Mouse (Mus musculus) small intestine, adult 2 months (tissue): ENCODE measurements at regions not wholly inside any gene's neighbourhood (a gene's known extent, or its start where the extent isn't known, plus 50 kb on each side); places are given as distances from the start of the nearest gene placed in this dataset.
A peak's percentile ranks its signal among the peaks of the same experiment; 100 is the strongest.

Experiments used
- H3K27ac ChIP-seq: fragments of 200-500 bp; 2 replicates; pipeline ENCODE4 v1.5.1; 2012; ENCODE audit warnings: low read depth, low read length, control low read depth, inconsistent platforms; ENCODE audit not compliant: insufficient read depth
- H3K27me3 ChIP-seq: fragments of 200-500 bp; 2 replicates; pipeline ENCODE4 v1.6.1; 2012; ENCODE audit warnings: mild to moderate bottlenecking, moderate library complexity, low read length, inconsistent platforms; ENCODE audit not compliant: control insufficient read depth, insufficient read depth
- H3K36me3 ChIP-seq: fragments of 200-500 bp; 2 replicates; pipeline ENCODE4 v1.6.1; 2012; ENCODE audit warnings: mild to moderate bottlenecking, low read length, control low read depth, inconsistent platforms; ENCODE audit not compliant: control insufficient read depth, insufficient read depth
- H3K4me1 ChIP-seq: fragments of 200-500 bp; 2 replicates; pipeline ENCODE4 v1.6.1; 2012; ENCODE audit warnings: low read length, inconsistent platforms, mixed read lengths; ENCODE audit not compliant: control insufficient read depth, insufficient read depth, insufficient read length
- H3K4me3 ChIP-seq: fragments of 200-500 bp; 2 replicates; pipeline ENCODE4 v1.5.1; 2012; ENCODE audit warnings: low read depth, mild to moderate bottlenecking, control low read depth, inconsistent platforms, low read length, moderate library complexity
- CTCF ChIP-seq: fragments of 200-500 bp; IDR thresholded peaks from 2 replicates; pipeline ENCODE4 v1.5.1; 2012; ENCODE audit warnings: low read depth, mild to moderate bottlenecking, control low read depth, inconsistent platforms, low read length, moderate library complexity, mixed read lengths; ENCODE audit not compliant: insufficient replicate concordance, insufficient read length; ENCODE audit errors: extremely low read depth
- POLR2A ChIP-seq: fragments of 200-500 bp; IDR thresholded peaks from 2 replicates; pipeline ENCODE4 v1.6.1; 2012; ENCODE audit warnings: low read depth, mild to moderate bottlenecking, control low read depth, inconsistent platforms, low read length, moderate library complexity
- WGBS: fragments of 180-500 bp; shearing (Covaris S2); methylation state at CpG from one replicate; pipeline ENCODE4 v1.1.7; 2018; 5-methylcytosine and 5-hydroxymethylcytosine counted together

DNA sequence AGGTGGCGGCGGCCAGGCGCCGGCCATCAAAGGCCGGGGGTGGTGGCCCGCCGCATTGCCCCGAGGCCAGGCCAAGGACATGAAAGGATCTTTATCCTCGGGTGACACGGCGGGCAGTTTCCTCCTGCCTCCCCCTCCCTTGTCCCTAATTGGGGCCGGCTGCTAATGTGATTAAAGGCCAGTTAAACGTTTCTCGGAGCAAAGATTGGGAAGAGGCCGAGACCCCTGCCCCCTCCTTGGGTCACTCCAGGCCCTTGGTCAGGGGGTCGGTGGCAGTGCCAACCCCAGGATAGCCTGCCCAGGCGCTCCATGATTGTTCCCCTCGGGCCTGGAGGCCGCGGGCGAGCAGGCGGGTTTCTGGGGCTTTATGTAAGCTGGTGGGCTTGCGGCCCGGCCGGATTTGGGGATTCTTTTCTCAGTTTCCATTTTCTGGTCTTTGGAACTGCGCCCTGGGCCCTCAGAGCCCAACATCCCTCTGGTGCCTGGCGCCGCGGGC, 90.7 kb upstream of the Dio3 start:
- 29% methylated on average over 29 of the region's 29 CpGs for WGBS
- Histone ChIP-seq H3K27ac (no peak overlapping the region), H3K4me1 (no peaks in the 10 kb centered on the region), H3K27me3 (peaks cover 21% of the 10 kb centered on the region), H3K4me3 (no peak overlapping the region), H3K36me3 (no peaks in the 10 kb centered on the region)
- TF ChIP-seq CTCF: no peak
- no peak for TF ChIP-seq POLR2A

DNA sequence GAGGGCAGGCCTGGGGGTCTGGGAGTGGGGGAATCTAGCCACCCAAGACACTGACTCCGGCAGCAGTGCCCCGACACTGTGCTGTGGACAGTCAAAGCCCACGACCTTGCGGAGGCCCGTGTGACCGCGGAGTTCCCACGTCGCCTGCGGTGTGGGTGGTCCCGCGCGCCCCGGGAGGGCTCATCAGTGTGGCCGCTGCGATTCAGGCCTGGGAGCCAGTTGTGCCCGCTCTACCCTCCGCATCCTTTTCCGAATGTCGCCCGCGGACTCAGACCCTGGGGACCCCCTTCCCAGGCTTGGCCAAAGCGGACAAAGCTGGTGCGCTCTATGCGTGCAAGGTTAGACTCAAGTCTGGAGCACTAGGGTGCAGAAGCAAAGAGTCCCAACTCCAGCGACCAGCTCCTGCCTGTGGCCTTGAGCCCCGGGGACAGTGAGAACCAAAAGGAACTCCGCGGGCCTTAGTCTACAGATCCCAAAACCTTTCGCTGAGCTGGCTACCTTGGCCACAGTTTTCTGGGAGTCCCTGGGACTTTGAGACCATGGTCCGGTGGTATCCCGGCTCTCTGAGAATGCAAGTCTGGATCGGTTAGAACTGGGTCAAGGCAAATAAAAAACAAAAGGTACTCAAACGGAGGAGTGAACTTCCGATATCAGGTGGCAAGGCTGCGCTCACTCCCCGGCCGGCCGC, 90.1 kb upstream of the Dio3 start:
- TF ChIP-seq POLR2A (no peak), CTCF (no peak)
- Histone ChIP-seq H3K4me3 (no peak overlapping the region), H3K27me3 (peaks cover 21% of the 10 kb centered on the region), H3K27ac (no peak overlapping the region), H3K36me3 (no peaks in the 10 kb centered on the region), H3K4me1 (no peaks in the 10 kb centered on the region)
- 39% methylated on average over 39 of the region's 39 CpGs for WGBS

DNA sequence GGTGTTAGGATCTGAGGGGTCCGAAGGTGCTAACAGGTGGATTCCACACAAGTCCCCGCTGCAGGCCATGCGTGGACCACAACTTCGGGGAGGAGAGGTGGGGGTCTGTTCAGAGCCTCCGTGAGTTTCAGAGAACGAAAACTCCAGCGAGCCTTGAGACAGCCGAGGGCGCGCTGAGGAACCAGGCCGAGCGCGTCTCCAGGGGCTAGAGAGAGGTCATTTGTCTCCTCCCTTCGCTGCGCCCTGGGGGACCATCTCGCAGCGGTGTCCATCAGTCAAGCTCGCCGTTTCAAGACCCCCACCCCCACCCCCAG, 89.6 kb upstream of the Dio3 start:
- Histone ChIP-seq H3K27me3 (peaks cover 21% of the 10 kb centered on the region), H3K36me3 (no peaks in the 10 kb centered on the region), H3K4me3 (no peak overlapping the region), H3K27ac (no peak overlapping the region), H3K4me1 (no peaks in the 10 kb centered on the region)
- TF ChIP-seq POLR2A: no peak
- no peak for TF ChIP-seq CTCF
- 17% methylated on average over 19 of the region's 19 CpGs for WGBS

DNA sequence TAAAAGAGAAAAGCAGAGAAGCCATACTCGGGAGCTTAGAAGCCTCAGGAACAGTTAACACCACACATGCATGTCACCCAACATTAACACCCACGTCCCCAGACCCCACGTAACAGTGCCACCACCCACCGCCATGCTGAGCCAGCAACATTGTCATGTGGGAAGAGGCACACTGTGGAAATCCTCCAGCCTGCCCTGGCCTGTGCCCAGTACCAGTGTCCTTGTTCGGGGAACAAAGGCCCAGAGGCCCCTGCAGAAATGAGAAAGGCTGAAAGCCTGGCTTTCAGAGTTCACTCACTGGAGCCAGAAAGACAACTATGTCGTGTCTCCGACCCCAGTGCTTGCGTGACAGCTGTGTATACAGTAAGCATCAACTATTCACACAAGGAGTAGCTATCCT, 86.7 kb upstream of the Dio3 start:
- 87% methylated on average over 8 of the region's 8 CpGs for WGBS
- no peak overlapping the region for H3K27ac ChIP-seq
- no peak for TF ChIP-seq POLR2A
- TF ChIP-seq CTCF: no peak
- no peaks in the 10 kb centered on the region for H3K4me1 ChIP-seq
- H3K36me3 ChIP-seq: no peaks in the 10 kb centered on the region
- H3K4me3 ChIP-seq: no peak overlapping the region
- H3K27me3 ChIP-seq: peaks cover 19% of the 10 kb centered on the region

DNA sequence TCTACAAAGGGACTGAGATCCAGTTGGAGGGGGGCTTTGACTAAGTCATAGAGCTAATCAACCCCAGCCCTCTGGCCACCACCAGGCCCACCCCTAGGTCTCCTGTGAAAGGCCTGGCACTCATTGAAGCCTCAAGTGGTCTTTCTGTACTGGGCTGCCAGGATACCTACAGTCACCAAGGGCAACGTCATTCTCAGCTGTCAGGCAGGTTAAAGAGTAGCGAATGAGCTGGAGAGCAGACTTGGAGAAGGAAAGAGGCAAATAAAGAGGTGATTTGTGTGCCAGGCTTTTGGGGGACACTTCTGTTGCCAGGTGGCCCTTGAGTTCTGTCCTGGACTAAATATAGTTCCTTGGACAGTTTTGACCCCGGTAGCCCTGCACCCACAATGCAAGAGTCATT, 81.5 kb upstream of the Dio3 start:
- H3K4me3 ChIP-seq: no peak overlapping the region
- H3K4me1 ChIP-seq: no peaks in the 10 kb centered on the region; the same call in 1 of the 2 replicates
- no peak for TF ChIP-seq CTCF
- TF ChIP-seq POLR2A: no peak
- no peaks in the 10 kb centered on the region for H3K27me3 ChIP-seq
- WGBS: 88% methylated on average over 3 of the region's 3 CpGs
- H3K36me3 ChIP-seq: no peaks in the 10 kb centered on the region
- H3K27ac ChIP-seq: no peak overlapping the region

DNA sequence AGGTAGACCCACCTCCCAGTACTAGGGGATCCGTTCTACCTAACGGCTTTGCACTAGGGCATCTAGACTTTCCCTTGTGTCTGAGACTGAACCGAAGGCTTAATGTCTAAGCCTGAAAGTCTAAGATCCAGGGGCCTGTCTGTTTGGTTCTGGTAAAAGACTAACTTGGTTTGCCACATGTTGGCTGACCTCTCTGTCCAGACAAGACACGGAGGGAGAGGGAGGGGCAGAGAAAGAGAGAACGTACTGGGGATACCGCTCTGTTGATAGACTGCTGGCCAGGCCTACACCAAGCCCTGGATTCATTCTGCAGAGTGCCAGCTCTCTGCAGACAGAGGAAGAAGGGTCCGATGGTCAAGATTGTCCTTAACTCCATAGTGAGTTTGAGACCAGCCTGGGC, 78.4 kb upstream of the Dio3 start:
- H3K27ac ChIP-seq: no peak overlapping the region
- no peak for TF ChIP-seq POLR2A
- TF ChIP-seq CTCF: no peak
- no peaks in the 10 kb centered on the region for H3K27me3 ChIP-seq
- H3K4me1 ChIP-seq: peaks cover 18% of the 10 kb centered on the region
- WGBS: 93% methylated on average over 7 of the region's 7 CpGs
- H3K36me3 ChIP-seq: no peaks in the 10 kb centered on the region
- H3K4me3 ChIP-seq: no peak overlapping the region

GRCm38 (mm10) chr12:110200887-110201286, 78.0 kb upstream of the Dio3 start:
- no peak overlapping the region for H3K4me3 ChIP-seq
- H3K27ac ChIP-seq: no peak overlapping the region
- TF ChIP-seq CTCF (no peak), POLR2A (no peak)
- WGBS: 75% methylated on average over 4 of the region's 4 CpGs
- H3K4me1 ChIP-seq: peaks cover 18% of the 10 kb centered on the region
- H3K27me3 ChIP-seq: no peaks in the 10 kb centered on the region
- H3K36me3 ChIP-seq: no peaks in the 10 kb centered on the region

DNA sequence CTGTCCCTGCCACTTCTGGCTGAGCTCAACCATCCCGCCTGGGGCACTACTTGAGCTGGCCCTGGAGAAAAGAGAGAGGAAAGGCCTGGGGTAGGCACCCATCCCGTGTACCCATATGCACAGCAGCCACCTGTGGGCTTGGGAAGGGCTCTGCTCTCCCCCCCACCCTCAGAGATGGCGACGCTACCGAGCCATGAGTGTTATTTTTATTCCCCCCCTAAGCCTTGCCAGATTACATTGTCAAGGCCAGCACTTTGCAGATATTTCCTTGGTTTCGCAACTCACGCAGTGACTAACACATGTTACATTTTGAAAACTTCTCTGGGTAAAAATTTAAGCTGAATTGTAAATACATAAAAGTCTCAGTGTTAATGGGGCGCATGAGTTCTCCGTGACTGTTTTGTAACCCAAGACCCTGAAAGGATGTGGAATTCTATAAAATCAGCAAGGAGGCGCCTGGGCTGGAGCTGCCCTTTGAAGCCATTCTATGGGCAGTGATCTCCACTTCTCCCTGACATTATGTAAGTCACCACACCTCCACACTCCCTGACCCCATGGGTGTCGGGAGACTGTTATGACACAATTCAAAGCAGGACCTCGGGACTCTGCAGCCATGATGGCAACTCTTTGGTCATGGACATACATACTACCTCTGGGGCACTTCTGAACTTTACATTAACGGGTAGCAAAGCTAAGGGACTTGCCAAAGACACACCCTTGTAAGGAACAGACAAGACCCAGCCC, 75.4 kb upstream of the Dio3 start:
- peak overlapping the region; percentile 14; the same call in 1 of the 2 replicates for H3K27ac ChIP-seq
- peaks cover 21% of the 10 kb centered on the region for H3K4me1 ChIP-seq
- H3K36me3 ChIP-seq: no peaks in the 10 kb centered on the region
- H3K4me3 ChIP-seq: no peak overlapping the region
- TF ChIP-seq POLR2A: no peak
- no peak for TF ChIP-seq CTCF
- 26% methylated on average over 13 of the region's 13 CpGs for WGBS
- no peaks in the 10 kb centered on the region for H3K27me3 ChIP-seq
